Mouse (Mus musculus) bone marrow macrophage, adult 2 months (primary cell): ENCODE results near the gene Srsf5.

Experiments
- CTCF ChIP-seq: IDR thresholded peaks from 2 replicates; pipeline ENCODE4 v1.5.1; 2012; ENCODE audit warnings: low read depth, mild to moderate bottlenecking, low read length, moderate library complexity
- POLR2A ChIP-seq: IDR thresholded peaks from 2 replicates; pipeline ENCODE4 v1.6.1; 2012; ENCODE audit warnings: mild to moderate bottlenecking, low read depth, low read length, borderline replicate concordance

GRCm38 (mm10) chr12:80923602-80924001 lies 21.7 kb upstream of the Srsf5 start:
- TF ChIP-seq CTCF, result no peak
- no peak for TF ChIP-seq POLR2A
